Mouse (Mus musculus) stomach, postnatal 0 days (tissue): Measurements from ENCODE around the gene Nap1l5. TPM values are rescaled to one million over a fixed set of nuclear protein-coding genes. Genes with fewer than 3 reads are reported as not detected.

Experiments
- ATAC-seq: fragments of 200-750 bp; cut with Nextera tagmentation; 2 replicates; pipeline ENCODE4 v1.8.0; 2017; ENCODE audit not compliant: low FRiP score, low TSS enrichment
- DNase-seq: peaks from one replicate; pipeline ENCODE4 v3.0.0-alpha.2; 2016; ENCODE audit warnings: low spot score
- H3K27ac ChIP-seq: fragments of 300-500 bp; sonication (generic); replicated peaks from 2 replicates; pipeline ENCODE4 v1.5.1; 2014; ENCODE audit warnings: mild to moderate bottlenecking, control low read depth
- H3K27me3 ChIP-seq: fragments of 300-500 bp; sonication (generic); 2 replicates; pipeline ENCODE4 v1.6.1; 2014; ENCODE audit warnings: low read length; ENCODE audit not compliant: control insufficient read depth, insufficient read depth
- H3K36me3 ChIP-seq: fragments of 300-500 bp; sonication (generic); 2 replicates; pipeline ENCODE4 v1.6.1; 2014; ENCODE audit warnings: low read length, mixed read lengths; ENCODE audit not compliant: control insufficient read depth, insufficient read depth
- H3K4me1 ChIP-seq: fragments of 300-500 bp; sonication (generic); replicated peaks from 2 replicates; pipeline ENCODE4 v1.6.1; 2014; ENCODE audit warnings: antibody characterized with exemption; ENCODE audit not compliant: control insufficient read depth, insufficient read depth
- H3K4me2 ChIP-seq: fragments of 300-500 bp; sonication (generic); replicated peaks from 2 replicates; pipeline ENCODE4 v1.6.1; 2014; ENCODE audit warnings: low read depth, mild to moderate bottlenecking, control low read depth, moderate library complexity
- H3K4me3 ChIP-seq: fragments of 300-500 bp; sonication (generic); 2 replicates; pipeline ENCODE4 v1.5.1; 2014; ENCODE audit warnings: low read depth, low read length, control low read depth
- H3K9ac ChIP-seq: fragments of 300-500 bp; sonication (generic); 2 replicates; pipeline ENCODE4 v1.6.1; 2014; ENCODE audit warnings: mild to moderate bottlenecking, low read length, control low read depth, mixed read lengths
- H3K9me3 ChIP-seq: fragments of 300-500 bp; sonication (generic); 2 replicates; pipeline ENCODE4 v1.6.1; 2016; ENCODE audit warnings: low read length; ENCODE audit not compliant: control insufficient read depth
- CTCF ChIP-seq: IDR thresholded peaks from 2 replicates; pipeline ENCODE4 v1.5.1; 2016; ENCODE audit warnings: antibody characterized with exemption, low read depth, mild to moderate bottlenecking, moderate library complexity
- EP300 ChIP-seq: optimal IDR thresholded peaks from 2 replicates; pipeline ENCODE3; 2016; ENCODE audit warnings: antibody characterized with exemption
- WGBS: fragments of 180-500 bp; shearing (Covaris S2); extraction: QIAGEN DNeasy Blood & Tissue Kit; methylation state at CpG from one replicate; pipeline ENCODE4 v1.1.7; 2014; 5-methylcytosine and 5-hydroxymethylcytosine counted together
- polyA plus RNA-seq: library from polyadenylated mRNA; unstranded; fragments of >200 nt; fragmentation: Nextera tagmentation; extraction: Ambion mirVana; gene quantifications from 2 replicates; pipeline ENCODE4 v1.2.1, GENCODE M21; 2015

Gene Nap1l5
- polyA plus RNA-seq, 1 experiment from 2014 or later, result 7.5 TPM

DNA sequence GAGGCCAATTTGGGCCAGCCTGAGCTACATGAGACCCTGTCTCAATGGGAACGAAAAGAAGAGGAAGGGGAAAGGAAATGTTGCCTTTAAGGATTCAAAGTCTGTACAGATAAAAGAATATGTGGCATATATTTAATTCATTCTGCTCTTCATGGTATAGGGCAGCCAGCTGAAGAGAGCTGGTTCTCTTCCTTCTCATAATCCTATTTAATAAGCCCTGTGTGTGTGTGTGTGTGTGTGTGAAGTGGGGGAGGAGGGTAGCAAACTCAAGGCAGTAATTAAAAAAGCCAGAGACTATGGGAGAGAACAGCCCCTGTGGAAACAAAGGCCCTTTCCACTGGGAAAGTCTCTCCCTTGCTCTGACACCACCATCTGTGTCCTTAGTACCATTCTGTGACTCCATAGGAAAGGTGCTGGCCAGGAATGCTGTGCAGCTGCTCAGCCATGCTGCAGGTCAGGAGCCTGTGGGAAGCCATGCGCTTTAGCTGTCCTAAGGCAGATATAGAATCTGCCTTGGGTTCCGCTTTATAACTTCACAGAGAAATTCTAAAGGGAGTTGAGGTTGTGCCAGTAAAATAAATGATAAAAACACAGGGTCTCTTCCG lies 43.1 kb downstream of the Nap1l5 start:
- Histone ChIP-seq H3K9me3 (no peaks in the 10 kb centered on the region), H3K4me1 (no peaks in the 10 kb centered on the region), H3K4me2 (no peak overlapping the region), H3K9ac (no peak overlapping the region), H3K27me3 (no peaks in the 10 kb centered on the region), H3K36me3 (no peaks in the 10 kb centered on the region), H3K4me3 (no peak overlapping the region), H3K27ac (no peak overlapping the region)
- TF ChIP-seq CTCF (no peak), EP300 (no peak)
- ATAC-seq (no peak), DNase-seq (no peak)
- 94% methylated on average over 4 of the region's 4 CpGs for WGBS

DNA sequence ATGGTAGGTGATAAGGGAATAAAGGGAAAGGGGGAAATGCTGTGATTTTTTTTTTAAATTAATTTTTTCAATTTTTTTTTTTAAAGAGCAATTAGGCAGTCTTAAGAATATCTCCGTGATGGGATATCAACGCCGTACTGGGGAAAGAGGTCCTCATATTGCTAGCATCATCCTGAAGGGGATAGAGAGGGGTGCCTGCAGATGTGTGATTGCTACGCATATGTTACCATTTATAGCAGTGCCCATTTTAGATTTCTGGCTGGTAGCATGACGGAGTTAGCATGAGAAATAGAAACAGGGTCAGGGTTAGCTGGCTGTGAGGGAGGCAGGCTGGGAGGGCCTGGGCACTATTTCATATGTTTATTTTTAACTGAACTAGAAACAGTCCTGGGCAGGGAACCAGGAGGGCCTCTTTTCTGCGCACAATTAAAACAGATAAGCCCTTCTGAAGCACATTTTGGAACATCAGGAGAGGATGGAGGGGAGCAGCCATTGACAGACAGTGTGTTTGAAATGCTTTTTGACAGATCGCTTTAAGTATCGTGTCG lies 44.4 kb downstream of the Nap1l5 start:
- ATAC-seq (no peak), DNase-seq (no peak)
- Histone ChIP-seq H3K4me2 (no peak overlapping the region), H3K4me1 (no peaks in the 10 kb centered on the region), H3K9ac (no peak overlapping the region), H3K36me3 (no peaks in the 10 kb centered on the region), H3K27ac (no peak overlapping the region), H3K9me3 (no peaks in the 10 kb centered on the region), H3K4me3 (no peak overlapping the region), H3K27me3 (no peaks in the 10 kb centered on the region)
- 62% methylated on average over 9 of the region's 9 CpGs for WGBS
- TF ChIP-seq EP300 (no peak), CTCF (no peak)

DNA sequence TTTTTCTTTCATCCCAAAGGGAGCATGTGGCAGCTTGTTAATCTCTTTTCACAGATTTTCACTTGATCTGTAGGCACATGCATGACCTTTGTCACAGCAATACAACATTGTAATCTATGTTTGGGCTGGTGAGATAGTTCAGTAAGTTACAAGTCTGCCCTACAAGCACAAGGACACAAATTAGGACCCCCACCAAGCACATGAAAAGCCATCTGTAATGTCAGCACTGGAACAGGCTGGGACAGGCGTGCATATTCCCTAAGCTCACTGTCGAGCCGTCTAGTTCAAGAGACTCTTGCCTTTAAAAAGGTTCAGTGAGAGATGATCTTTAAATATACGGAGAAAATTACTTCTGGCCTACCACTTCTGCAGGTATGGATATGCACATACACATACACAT lies 47.4 kb downstream of the Nap1l5 start:
- H3K4me2 ChIP-seq, result no peak overlapping the region
- H3K9ac ChIP-seq, result no peak overlapping the region
- DNase-seq, result no peak
- H3K9me3 ChIP-seq, result no peaks in the 10 kb centered on the region
- no peak for ATAC-seq
- no peaks in the 10 kb centered on the region for H3K4me1 ChIP-seq
- H3K27ac ChIP-seq, result no peak overlapping the region
- TF ChIP-seq EP300, result no peak
- no peak for TF ChIP-seq CTCF
- H3K4me3 ChIP-seq, result no peak overlapping the region
- WGBS, result 76% methylated on average over 4 of the region's 4 CpGs
- H3K36me3 ChIP-seq, result no peaks in the 10 kb centered on the region
- no peaks in the 10 kb centered on the region for H3K27me3 ChIP-seq

GRCm38 (mm10) chr6:58856494-58856893 lies 50.4 kb downstream of the Nap1l5 start:
- Histone ChIP-seq H3K9ac (no peak overlapping the region), H3K27ac (no peak overlapping the region), H3K27me3 (no peaks in the 10 kb centered on the region), H3K36me3 (no peaks in the 10 kb centered on the region), H3K4me3 (no peak overlapping the region), H3K4me2 (no peak overlapping the region), H3K9me3 (no peaks in the 10 kb centered on the region), H3K4me1 (no peaks in the 10 kb centered on the region)
- no peak for TF ChIP-seq CTCF
- TF ChIP-seq EP300, result no peak
- DNase-seq (no peak), ATAC-seq (no peak)
- 46% methylated on average over 2 of the region's 2 CpGs for WGBS

- WGBS, result 72% methylated on average over 10 of the region's 10 CpGs
Observed at GRCm38 (mm10) chr6:58855676-58856367, 51.1 kb downstream of the Nap1l5 start.

More at GRCm38 (mm10) chr6:58855676-58856367, 51.1 kb downstream of the Nap1l5 start:
- no peak for ATAC-seq
- H3K4me1 ChIP-seq, result no peaks in the 10 kb centered on the region
- H3K4me2 ChIP-seq, result no peak overlapping the region
- H3K27me3 ChIP-seq, result no peaks in the 10 kb centered on the region
- no peak for DNase-seq
- TF ChIP-seq EP300 (no peak), CTCF (no peak)
- H3K27ac ChIP-seq, result no peak overlapping the region
- no peaks in the 10 kb centered on the region for H3K9me3 ChIP-seq
- no peaks in the 10 kb centered on the region for H3K36me3 ChIP-seq
- H3K4me3 ChIP-seq, result no peak overlapping the region
- no peak overlapping the region for H3K9ac ChIP-seq

Other genes starting within 250 kb of the Nap1l5 start
- gene Herc3, start 75.6 kb downstream of the Nap1l5 start, polyA plus RNA-seq, result 11.0 and 13.1 TPM in 2 replicates
- 8.0 and 8.4 TPM in 2 replicates for gene Fam13a, start 117.5 kb upstream of the Nap1l5 start, polyA plus RNA-seq